11 mouse cellular contexts compared by ENCODE assay signal in the genomic region with DNA sequence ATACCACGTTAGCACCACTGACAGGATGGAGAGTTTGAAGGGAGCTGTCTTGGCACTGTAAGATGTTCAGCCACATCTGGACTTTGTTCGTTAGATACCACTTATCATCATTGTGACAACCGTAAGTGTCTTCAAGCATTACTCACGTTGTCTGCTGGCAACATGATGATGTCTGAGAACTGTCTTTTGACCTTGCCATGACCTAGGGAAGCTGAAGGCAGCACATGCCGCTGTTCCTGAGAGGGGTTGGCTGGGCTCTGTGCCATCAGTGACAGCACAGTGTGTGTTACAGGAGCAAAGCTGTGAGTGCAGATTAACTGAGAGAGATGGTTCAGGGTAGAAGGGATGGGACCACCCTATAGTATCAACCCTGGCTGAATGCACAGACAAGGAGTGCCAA. TPM values are rescaled to one million over a fixed set of nuclear protein-coding genes. Genes with fewer than 3 reads are reported as not detected.
DNase-seq lines count a peak whose midpoint lies in the region; ATAC-seq and TF ChIP-seq lines count a peak whose summit lies in the region.
"Had no signal": no experiment of that assay in that cellular context is flagged by ENCODE, and none has a peak within 500 bp of the region (broad histone marks: within the 10 kb centered on the region; RNA-seq: fewer than 3 reads in every experiment).

No protein-coding gene starts in this region.

- H3K27ac ChIP-seq in liver, embryonic 11.5 days (ENCODE audit: low read depth, low read length), result peak overlapping the region; percentile 26; the same call in 1 of the 2 replicates
- H3K27ac ChIP-seq in heart, embryonic 15.5 days, result peak overlapping the region; percentile 85
- no peak overlapping the region for H3K27ac ChIP-seq in liver, embryonic 14.5 days
- peak overlapping the region; percentile 10; the same call in 1 of the 2 replicates for H3K27ac ChIP-seq in stomach, embryonic 15.5 days
- H3K27ac ChIP-seq: midbrain, embryonic 13.5 days had no signal

- no peaks in the 10 kb centered on the region for H3K9me3 ChIP-seq in liver, embryonic 11.5 days (ENCODE audit: control insufficient read depth, low read length)
- no peaks in the 10 kb centered on the region for H3K9me3 ChIP-seq in heart, embryonic 15.5 days (replicated peaks)
- H3K9me3 ChIP-seq in liver, embryonic 14.5 days (ENCODE audit: control insufficient read depth, low read length), result no peaks in the 10 kb centered on the region
- H3K9me3 ChIP-seq in stomach, embryonic 15.5 days, result no peaks in the 10 kb centered on the region
- H3K9me3 ChIP-seq: midbrain, embryonic 13.5 days had no signal

- H3K9ac ChIP-seq in liver, embryonic 11.5 days (ENCODE audit: low read depth, low read length), result no peak overlapping the region
- H3K9ac ChIP-seq in heart, embryonic 15.5 days, result no peak overlapping the region
- H3K9ac ChIP-seq in liver, embryonic 14.5 days (replicated peaks), result no peak overlapping the region
- no peak overlapping the region for H3K9ac ChIP-seq in stomach, embryonic 15.5 days
- H3K9ac ChIP-seq: midbrain, embryonic 13.5 days had no signal

- peak; percentile 62 for ATAC-seq in liver, embryonic 11.5 days (replicated peaks; ENCODE audit: low FRiP score)
- peak; percentile 94 for ATAC-seq in heart, embryonic 15.5 days (replicated peaks; ENCODE audit: insufficient number of reproducible peaks, insufficient read depth, low FRiP score, low read depth)
- ATAC-seq in liver, embryonic 14.5 days (ENCODE audit: insufficient read depth), result peak; percentile 51
- peak; percentile 54; the same call in 1 of the 2 replicates for ATAC-seq in stomach, embryonic 15.5 days (ENCODE audit: insufficient read depth, low FRiP score, low read depth)
- ATAC-seq: midbrain, embryonic 13.5 days had no signal

- no peaks in the 10 kb centered on the region for H3K36me3 ChIP-seq in liver, embryonic 11.5 days (ENCODE audit: control insufficient read depth, insufficient read depth, low read length)
- no peaks in the 10 kb centered on the region for H3K36me3 ChIP-seq in heart, embryonic 15.5 days
- H3K36me3 ChIP-seq in liver, embryonic 14.5 days (replicated peaks; ENCODE audit: control insufficient read depth, insufficient read depth, low read depth), result no peaks in the 10 kb centered on the region
- H3K36me3 ChIP-seq in stomach, embryonic 15.5 days, result no peaks in the 10 kb centered on the region
- H3K36me3 ChIP-seq: midbrain, embryonic 13.5 days had no signal

- 30% methylated on average over 5 of the region's 5 CpGs for WGBS in liver, embryonic 11.5 days
- 12% methylated on average over 5 of the region's 5 CpGs for WGBS in heart, embryonic 15.5 days
- WGBS in liver, embryonic 14.5 days (ENCODE audit: insufficient replicate concordance), result 28% methylated on average over 5 of the region's 5 CpGs
- 46% methylated on average over 5 of the region's 5 CpGs for WGBS in stomach, embryonic 15.5 days

- no peak for TF ChIP-seq CTCF in liver, embryonic 14.5 days (IDR thresholded peaks at IDR 0.05; ENCODE audit: low read depth)

- no peak for DNase-seq in liver, embryonic 11.5 days (ENCODE audit: low spot score)
- no peak for DNase-seq in liver
- DNase-seq in liver, embryonic 14.5 days (ENCODE audit: low read depth in 3 of 3, low spot score in 3 of 3), result no peak
- DNase-seq in layer of hippocampus, adult 18-20 months (ENCODE audit: low spot score in 2 of 2), result no peak
- no peak for DNase-seq in frontal cortex, postnatal 14 days (ENCODE audit: low spot score in 2 of 2)
- DNase-seq: cerebellum, adult 8-10 months; gastrocnemius, postnatal 36 days; thymus, postnatal 4 days had no signal

- no peak overlapping the region for H3K4me3 ChIP-seq in liver, embryonic 11.5 days (ENCODE audit: low read depth, low read length)
- no peak overlapping the region for H3K4me3 ChIP-seq in heart, embryonic 15.5 days
- no peak overlapping the region for H3K4me3 ChIP-seq in liver, embryonic 14.5 days (ENCODE audit: insufficient read depth in 1 of 2, low read depth in 2 of 2, low read length in 2 of 2)
- H3K4me3 ChIP-seq in stomach, embryonic 15.5 days (replicated peaks), result no peak overlapping the region
- H3K4me3 ChIP-seq: midbrain, embryonic 13.5 days had no signal

- no peak for TF ChIP-seq EP300 in liver, embryonic 14.5 days (IDR thresholded peaks at IDR 0.05; ENCODE audit: low read depth)

- no peaks in the 10 kb centered on the region for H3K27me3 ChIP-seq in liver, embryonic 11.5 days (replicated peaks; ENCODE audit: control insufficient read depth, insufficient read depth, low read length)
- H3K27me3 ChIP-seq in heart, embryonic 15.5 days, result no peaks in the 10 kb centered on the region
- no peaks in the 10 kb centered on the region for H3K27me3 ChIP-seq in liver, embryonic 14.5 days (ENCODE audit: control insufficient read depth, insufficient read depth, low read length)
- H3K27me3 ChIP-seq in stomach, embryonic 15.5 days (replicated peaks), result no peaks in the 10 kb centered on the region
- H3K27me3 ChIP-seq: midbrain, embryonic 13.5 days had no signal

- H3K4me1 ChIP-seq in liver, embryonic 11.5 days (replicated peaks; ENCODE audit: control insufficient read depth, insufficient read depth, low read length), result peaks cover 3% of the 10 kb centered on the region
- H3K4me1 ChIP-seq in heart, embryonic 15.5 days (replicated peaks), result peaks cover 25% of the 10 kb centered on the region
- H3K4me1 ChIP-seq in liver, embryonic 14.5 days (replicated peaks; ENCODE audit: control insufficient read depth in 2 of 2, insufficient read depth in 2 of 2, low read length in 1 of 2), result peaks cover 0 to 9% of the 10 kb centered on the region in 2 experiments; a peak in 2 of 4 replicates
- H3K4me1 ChIP-seq in stomach, embryonic 15.5 days, result peaks cover 6% of the 10 kb centered on the region; the same call in 1 of the 2 replicates
- H3K4me1 ChIP-seq: midbrain, embryonic 13.5 days had no signal

- H3K4me2 ChIP-seq in liver, embryonic 11.5 days, result no peak overlapping the region
- no peak overlapping the region for H3K4me2 ChIP-seq in heart, embryonic 15.5 days
- no peak overlapping the region for H3K4me2 ChIP-seq in liver, embryonic 14.5 days (ENCODE audit: low read depth)
- H3K4me2 ChIP-seq in stomach, embryonic 15.5 days, result no peak overlapping the region
- H3K4me2 ChIP-seq: midbrain, embryonic 13.5 days had no signal

RNA-seq across cellular contexts. Expression of a gene that starts 3.6 kb away (rescaled TPM):
- polyA plus RNA-seq in liver, embryonic 11.5 days (2014; fragmentation: Nextera tagmentation; extraction: Ambion mirVana), result 15.9 and 17.2 TPM in 2 replicates
- 92.1 and 115 TPM in 2 replicates for polyA plus RNA-seq in heart, embryonic 15.5 days (2015; fragmentation: Nextera tagmentation; extraction: Ambion mirVana)
- polyA plus RNA-seq in liver, embryonic 14.5 days (2012; rRNA removed), result 3.0 and 4.3 TPM in 2 replicates
- polyA plus RNA-seq in liver, embryonic 14.5 days (2014; fragmentation: Nextera tagmentation; extraction: Ambion mirVana), result 7.4 and 8.2 TPM in 2 replicates
- 48.5 and 57.0 TPM in 2 replicates for polyA plus RNA-seq in stomach, embryonic 15.5 days (2015; fragmentation: Nextera tagmentation; extraction: Ambion mirVana)
- 1 to 10 TPM; 7.7 to 8.1 TPM for total RNA-seq in layer of hippocampus, adult 18-20 months (2021)
